Mouse (Mus musculus) kidney, postnatal 0 days (tissue): Measurements from ENCODE around the gene Tmem121b. TPM values are rescaled to one million over a fixed set of nuclear protein-coding genes. Genes with fewer than 3 reads are reported as not detected.

ENCODE experiments used
- ATAC-seq: fragments of 200-750 bp; cut with Nextera tagmentation; replicated peaks from 2 replicates; pipeline ENCODE4 v1.8.0; 2017; ENCODE audit warnings: low read depth, moderate number of reproducible peaks, moderate TSS enrichment, moderate library complexity; ENCODE audit not compliant: low FRiP score
- DNase-seq: peaks from one replicate; pipeline ENCODE4 v3.0.0-alpha.2; 2016; ENCODE audit warnings: low spot score
- H3K27ac ChIP-seq: fragments of 300-500 bp; sonication (generic); 2 replicates; pipeline ENCODE4 v1.5.1; 2014; ENCODE audit warnings: mild to moderate bottlenecking
- H3K27me3 ChIP-seq: fragments of 300-500 bp; sonication (generic); 2 replicates; pipeline ENCODE4 v1.6.1; 2014; ENCODE audit warnings: low read length, mixed read lengths; ENCODE audit not compliant: insufficient read depth
- H3K36me3 ChIP-seq: fragments of 300-500 bp; sonication (generic); 2 replicates; pipeline ENCODE4 v1.6.1; 2014; ENCODE audit warnings: low read length, mixed read lengths; ENCODE audit not compliant: insufficient read depth
- H3K4me1 ChIP-seq: fragments of 300-500 bp; sonication (generic); replicated peaks from 2 replicates; pipeline ENCODE4 v1.6.1; 2014; ENCODE audit warnings: antibody characterized with exemption, low read length, mixed read lengths; ENCODE audit not compliant: insufficient read depth
- H3K4me2 ChIP-seq: fragments of 300-500 bp; sonication (generic); 2 replicates; pipeline ENCODE4 v1.6.1; 2014; ENCODE audit warnings: mild to moderate bottlenecking, low read length, moderate library complexity, mixed read lengths
- H3K4me3 ChIP-seq: fragments of 300-500 bp; sonication (generic); replicated peaks from 2 replicates; pipeline ENCODE4 v1.5.1; 2014; ENCODE audit warnings: low read depth, low read length
- H3K9ac ChIP-seq: fragments of 300-500 bp; sonication (generic); 2 replicates; pipeline ENCODE4 v1.6.1; 2014; ENCODE audit warnings: low read depth, low read length
- H3K9me3 ChIP-seq: fragments of 300-500 bp; sonication (generic); replicated peaks from 2 replicates; pipeline ENCODE4 v1.6.1; 2016; ENCODE audit warnings: low read length, inconsistent platforms, mixed read lengths
- CTCF ChIP-seq: IDR thresholded peaks from 2 replicates; pipeline ENCODE4 v1.5.1; 2016; ENCODE audit warnings: antibody characterized with exemption, low read depth, mild to moderate bottlenecking, moderate library complexity
- WGBS: fragments of 180-500 bp; shearing (Covaris S2); extraction: QIAGEN DNeasy Blood & Tissue Kit; methylation state at CpG from one replicate; pipeline ENCODE4 v1.1.7; 2014; 5-methylcytosine and 5-hydroxymethylcytosine counted together
- polyA plus RNA-seq: library from polyadenylated mRNA; unstranded; fragments of >200 nt; fragmentation: Nextera tagmentation; extraction: Ambion mirVana; gene quantifications from 2 replicates; pipeline ENCODE4 v1.2.1, GENCODE M21; 2015

Tmem121b gene
- polyA plus RNA-seq, 1 experiment from 2014 or later = 0.12 TPM

GRCm38 (mm10) chr6:120480361-120480760 is 13.2 kb downstream of the Tmem121b start:
- Histone ChIP-seq H3K27ac (no peak overlapping the region), H3K27me3 (no peaks in the 10 kb centered on the region), H3K9ac (no peak overlapping the region), H3K4me2 (no peak overlapping the region), H3K4me3 (no peak overlapping the region), H3K36me3 (no peaks in the 10 kb centered on the region), H3K4me1 (no peaks in the 10 kb centered on the region), H3K9me3 (no peaks in the 10 kb centered on the region)
- 86% methylated on average over 5 of the region's 5 CpGs for WGBS
- no peak for TF ChIP-seq CTCF
- DNase-seq (no peak), ATAC-seq (no peak)

GRCm38 (mm10) chr6:120479302-120479701 is 14.3 kb downstream of the Tmem121b start:
- Histone ChIP-seq H3K36me3 (no peaks in the 10 kb centered on the region), H3K4me1 (no peaks in the 10 kb centered on the region), H3K27ac (no peak overlapping the region), H3K4me3 (no peak overlapping the region), H3K9me3 (no peaks in the 10 kb centered on the region), H3K9ac (no peak overlapping the region), H3K4me2 (no peak overlapping the region), H3K27me3 (no peaks in the 10 kb centered on the region)
- no peak for ATAC-seq
- TF ChIP-seq CTCF = no peak
- no peak for DNase-seq
- 83% methylated on average over 2 of the region's 2 CpGs for WGBS

GRCm38 (mm10) chr6:120475288-120475687 is 18.3 kb downstream of the Tmem121b start:
- 65% methylated on average over 8 of the region's 8 CpGs for WGBS
- ATAC-seq (no peak), DNase-seq (no peak)
- no peak overlapping the region for H3K4me3 ChIP-seq
- no peak for TF ChIP-seq CTCF
- no peak overlapping the region for H3K27ac ChIP-seq
- no peaks in the 10 kb centered on the region; the same call in 1 of the 2 replicates for H3K4me1 ChIP-seq
- no peak overlapping the region for H3K4me2 ChIP-seq
- no peak overlapping the region for H3K9ac ChIP-seq
- no peaks in the 10 kb centered on the region for H3K36me3 ChIP-seq
- H3K27me3 ChIP-seq = no peaks in the 10 kb centered on the region
- no peaks in the 10 kb centered on the region for H3K9me3 ChIP-seq

GRCm38 (mm10) chr6:120473427-120473826 is 20.2 kb downstream of the Tmem121b start:
- H3K27ac ChIP-seq = no peak overlapping the region
- H3K4me3 ChIP-seq = no peak overlapping the region
- no peaks in the 10 kb centered on the region for H3K27me3 ChIP-seq
- no peaks in the 10 kb centered on the region for H3K36me3 ChIP-seq
- DNase-seq (no peak), ATAC-seq (0 out of 2 replicates have a peak, but pooled peaks have one; percentile 53)
- TF ChIP-seq CTCF = no peak
- H3K9ac ChIP-seq = no peak overlapping the region
- H3K4me1 ChIP-seq = no peaks in the 10 kb centered on the region; the same call in 1 of the 2 replicates
- 41% methylated on average over 5 of the region's 5 CpGs for WGBS
- H3K4me2 ChIP-seq = no peak overlapping the region
- H3K9me3 ChIP-seq = no peaks in the 10 kb centered on the region

- WGBS = 35% methylated on average over 8 of the region's 8 CpGs
- no peak for ATAC-seq
These were observed 21.0 kb downstream of the Tmem121b start for GRCm38 (mm10) chr6:120472455-120473140.

GRCm38 (mm10) chr6:120471991-120472441 is 21.6 kb downstream of the Tmem121b start:
- Histone ChIP-seq H3K4me1 (no peaks in the 10 kb centered on the region; the same call in 1 of the 2 replicates), H3K9ac (no peak overlapping the region), H3K36me3 (no peaks in the 10 kb centered on the region), H3K9me3 (no peaks in the 10 kb centered on the region), H3K4me2 (no peak overlapping the region), H3K27me3 (no peaks in the 10 kb centered on the region), H3K4me3 (no peak overlapping the region), H3K27ac (no peak overlapping the region)
- 35% methylated on average over 5 of the region's 5 CpGs for WGBS
- ATAC-seq (no peak), DNase-seq (no peak)
- TF ChIP-seq CTCF = no peak

More at GRCm38 (mm10) chr6:120472455-120473140, 21.0 kb downstream of the Tmem121b start:
- no peak overlapping the region for H3K27ac ChIP-seq
- H3K36me3 ChIP-seq = no peaks in the 10 kb centered on the region
- H3K9me3 ChIP-seq = no peaks in the 10 kb centered on the region
- no peak overlapping the region for H3K4me2 ChIP-seq
- no peak for TF ChIP-seq CTCF
- H3K4me1 ChIP-seq = no peaks in the 10 kb centered on the region; the same call in 1 of the 2 replicates
- DNase-seq = no peak
- H3K4me3 ChIP-seq = no peak overlapping the region
- no peaks in the 10 kb centered on the region for H3K27me3 ChIP-seq
- H3K9ac ChIP-seq = no peak overlapping the region

GRCm38 (mm10) chr6:120470666-120471065 is 22.9 kb downstream of the Tmem121b start:
- no peaks in the 10 kb centered on the region; the same call in 1 of the 2 replicates for H3K4me1 ChIP-seq
- DNase-seq (no peak), ATAC-seq (no peak)
- no peak overlapping the region for H3K27ac ChIP-seq
- no peak overlapping the region for H3K4me3 ChIP-seq
- H3K36me3 ChIP-seq = no peaks in the 10 kb centered on the region
- no peak for TF ChIP-seq CTCF
- 87% methylated on average over 1 of the region's 1 CpGs for WGBS
- H3K27me3 ChIP-seq = no peaks in the 10 kb centered on the region
- H3K4me2 ChIP-seq = no peak overlapping the region
- no peak overlapping the region for H3K9ac ChIP-seq
- no peaks in the 10 kb centered on the region for H3K9me3 ChIP-seq
